ENCODE assay signal across 10 mouse cellular contexts in genomic region chr10:42634122-42634720, GRCm38 (mm10). TPM values are rescaled to one million over a fixed set of nuclear protein-coding genes. Genes with fewer than 3 reads are reported as not detected.
DNase-seq lines count a peak whose midpoint lies in the region; ATAC-seq and TF ChIP-seq lines count a peak whose summit lies in the region.
"Had no signal": no experiment of that assay in that cellular context is flagged by ENCODE, and none has a peak within 500 bp of the region (broad histone marks: within the 10 kb centered on the region; RNA-seq: fewer than 3 reads in every experiment).

No protein-coding gene starts in this region.

- no peak overlapping the region for H3K27ac ChIP-seq in kidney, embryonic 16.5 days (ENCODE audit: low read length)
- no peak overlapping the region for H3K27ac ChIP-seq in embryonic facial prominence, embryonic 14.5 days (replicated peaks; ENCODE audit: low read depth, low read length)
- H3K27ac ChIP-seq in liver, embryonic 15.5 days (replicated peaks): no peak overlapping the region
- H3K27ac ChIP-seq in hindbrain, postnatal 0 days: no peak overlapping the region

- peaks cover 86% of the 10 kb centered on the region for H3K27me3 ChIP-seq in kidney, embryonic 16.5 days (ENCODE audit: insufficient read depth, low read length)
- peaks cover 96% of the 10 kb centered on the region for H3K27me3 ChIP-seq in embryonic facial prominence, embryonic 14.5 days (replicated peaks; ENCODE audit: control insufficient read depth, insufficient read depth, low read length)
- peaks cover 94% of the 10 kb centered on the region for H3K27me3 ChIP-seq in liver, embryonic 15.5 days
- H3K27me3 ChIP-seq in hindbrain, postnatal 0 days (ENCODE audit: insufficient read depth, low read length): peaks cover 67% of the 10 kb centered on the region

- H3K4me2 ChIP-seq in kidney, embryonic 16.5 days (replicated peaks; ENCODE audit: low read depth, low read length): no peak overlapping the region
- no peak overlapping the region for H3K4me2 ChIP-seq in embryonic facial prominence, embryonic 14.5 days (ENCODE audit: low read depth, low read length)
- 0 out of 2 replicates have a peak overlapping the region, but pooled peaks have one; percentile 71 for H3K4me2 ChIP-seq in liver, embryonic 15.5 days
- H3K4me2 ChIP-seq in hindbrain, postnatal 0 days (ENCODE audit: low read depth, low read length): no peak overlapping the region

- H3K36me3 ChIP-seq in kidney, embryonic 16.5 days (ENCODE audit: insufficient read depth, low read length): no peaks in the 10 kb centered on the region
- H3K36me3 ChIP-seq in embryonic facial prominence, embryonic 14.5 days (ENCODE audit: control insufficient read depth, insufficient read depth, low read length): no peaks in the 10 kb centered on the region
- no peaks in the 10 kb centered on the region for H3K36me3 ChIP-seq in liver, embryonic 15.5 days (replicated peaks)
- H3K36me3 ChIP-seq in hindbrain, postnatal 0 days (ENCODE audit: insufficient read depth, low read length): no peaks in the 10 kb centered on the region

- ATAC-seq in kidney, embryonic 16.5 days (ENCODE audit: low FRiP score, low TSS enrichment): no peak
- ATAC-seq in embryonic facial prominence, embryonic 14.5 days (ENCODE audit: low read depth): 0 out of 2 replicates have a peak, but pooled peaks have one; percentile 7
- no peak for ATAC-seq in liver, embryonic 15.5 days (ENCODE audit: insufficient read depth)
- ATAC-seq in erythroid progenitor cell, adult 5-6 weeks (replicated peaks; ENCODE audit: low FRiP score, poor library complexity, severe bottlenecking): no peak
- ATAC-seq in frontal cortex, adult (ENCODE audit: low TSS enrichment): no peak
- ATAC-seq in hindbrain, postnatal 0 days: no peak

- no peaks in the 10 kb centered on the region for H3K9me3 ChIP-seq in kidney, embryonic 16.5 days (ENCODE audit: low read length)
- no peaks in the 10 kb centered on the region for H3K9me3 ChIP-seq in embryonic facial prominence, embryonic 14.5 days (ENCODE audit: control insufficient read depth, low read length)
- no peaks in the 10 kb centered on the region for H3K9me3 ChIP-seq in liver, embryonic 15.5 days (replicated peaks)
- no peaks in the 10 kb centered on the region for H3K9me3 ChIP-seq in hindbrain, postnatal 0 days (ENCODE audit: low read length)

- no peak overlapping the region for H3K9ac ChIP-seq in kidney, embryonic 16.5 days (replicated peaks; ENCODE audit: low read length)
- no peak overlapping the region for H3K9ac ChIP-seq in embryonic facial prominence, embryonic 14.5 days (ENCODE audit: low read depth, low read length)
- H3K9ac ChIP-seq in liver, embryonic 15.5 days: no peak overlapping the region
- no peak overlapping the region for H3K9ac ChIP-seq in hindbrain, postnatal 0 days (replicated peaks; ENCODE audit: low read length)

- no peak for TF ChIP-seq CTCF in brain, embryonic 14.5 days (IDR thresholded peaks at IDR 0.05; ENCODE audit: borderline replicate concordance, extremely low read depth, insufficient read depth, insufficient read length)
- no peak for TF ChIP-seq CTCF in hindbrain, postnatal 0 days (IDR thresholded peaks at IDR 0.05; ENCODE audit: low read depth)

- peak; percentile 5 for DNase-seq in kidney, adult 18-20 months
- DNase-seq in brain, embryonic 14.5 days (ENCODE audit: low read depth): peak; percentile 78
- no peak for DNase-seq in embryonic facial prominence, embryonic 14.5 days (ENCODE audit: low spot score)
- DNase-seq in hindbrain, postnatal 0 days (ENCODE audit: low spot score): no peak
- DNase-seq: gastrocnemius, postnatal 10 days had no signal

- 1% methylated on average over 8 of the region's 8 CpGs for whole genome bisulfite sequencing in kidney, embryonic 16.5 days
- WGBS in embryonic facial prominence, embryonic 14.5 days: 3% methylated on average over 8 of the region's 8 CpGs
- 2% methylated on average over 8 of the region's 8 CpGs for WGBS in liver, embryonic 15.5 days (ENCODE audit: insufficient replicate concordance)
- under 1% methylated on average over 8 of the region's 8 CpGs for WGBS in hindbrain, postnatal 0 days

- TF ChIP-seq POLR2A in brain, embryonic 14.5 days (IDR thresholded peaks at IDR 0.05; ENCODE audit: borderline replicate concordance, extremely low read depth, insufficient read depth, insufficient read length, poor library complexity, severe bottlenecking): no peak

- H3K4me1 ChIP-seq in kidney, embryonic 16.5 days (ENCODE audit: insufficient read depth, low read length): peaks cover 24% of the 10 kb centered on the region
- peaks cover 8% of the 10 kb centered on the region; the same call in 1 of the 2 replicates for H3K4me1 ChIP-seq in embryonic facial prominence, embryonic 14.5 days (ENCODE audit: control insufficient read depth, insufficient read depth, low read length)
- H3K4me1 ChIP-seq in liver, embryonic 15.5 days (replicated peaks): peaks cover 42% of the 10 kb centered on the region
- H3K4me1 ChIP-seq in hindbrain, postnatal 0 days (ENCODE audit: insufficient read depth, low read length): peaks cover 6% of the 10 kb centered on the region; the same call in 1 of the 2 replicates

- no peak overlapping the region for H3K4me3 ChIP-seq in kidney, embryonic 16.5 days (ENCODE audit: low read length)
- no peak overlapping the region for H3K4me3 ChIP-seq in embryonic facial prominence, embryonic 14.5 days (ENCODE audit: low read depth, low read length)
- peak overlapping the region; percentile 52 for H3K4me3 ChIP-seq in liver, embryonic 15.5 days (replicated peaks)
- H3K4me3 ChIP-seq in hindbrain, postnatal 0 days (ENCODE audit: low read length): no peak overlapping the region

RNA-seq across cellular contexts. Expression of gene Ostm1, which starts 50.6 kb away (rescaled TPM):
- 18.2 and 18.5 TPM in 2 replicates for polyA plus RNA-seq in kidney, embryonic 16.5 days (2015; fragmentation: Nextera tagmentation; extraction: Ambion mirVana)
- polyA plus RNA-seq in brain, embryonic 14.5 days (2012; rRNA removed): 29.2 and 37.4 TPM in 2 replicates
- polyA plus RNA-seq in embryonic facial prominence, embryonic 14.5 days (2014; fragmentation: Nextera tagmentation; extraction: Ambion mirVana): 13.0 and 13.8 TPM in 2 replicates
- polyA plus RNA-seq in liver, embryonic 15.5 days (2015; fragmentation: Nextera tagmentation; extraction: Ambion mirVana): 12.0 and 12.2 TPM in 2 replicates
- 7.9 and 15.5 TPM in 2 replicates for total RNA-seq in erythroid progenitor cell, adult 5-6 weeks (2015; ENCODE audit: low replicate concordance)
- 18.5 and 22.8 TPM in 2 replicates for total RNA-seq in erythroid progenitor cell, adult 5-6 weeks (2017; ENCODE audit: low replicate concordance)
- 37.0 and 43.1 TPM in 2 replicates for total RNA-seq in hindbrain, postnatal 0 days (2014; rRNA removed)
- 36.8 and 39.2 TPM in 2 replicates for polyA plus RNA-seq in hindbrain, postnatal 0 days (2015; fragmentation: Nextera tagmentation; extraction: Ambion mirVana)

RNA-seq across cellular contexts. Expression of gene Nr2e1, which starts 50.8 kb away (rescaled TPM):
- polyA plus RNA-seq in kidney, embryonic 16.5 days (2015; fragmentation: Nextera tagmentation; extraction: Ambion mirVana): 0.14 TPM in 1 of 2 replicates, not detected in the other
- 14.6 and 34.7 TPM in 2 replicates for polyA plus RNA-seq in brain, embryonic 14.5 days (2012; rRNA removed)
- polyA plus RNA-seq in embryonic facial prominence, embryonic 14.5 days (2014; fragmentation: Nextera tagmentation; extraction: Ambion mirVana): 1.4 and 1.8 TPM in 2 replicates
- polyA plus RNA-seq in liver, embryonic 15.5 days (2015; fragmentation: Nextera tagmentation; extraction: Ambion mirVana): not detected in 2 replicates
- not detected in 2 replicates for total RNA-seq in erythroid progenitor cell, adult 5-6 weeks (2015; ENCODE audit: low replicate concordance)
- total RNA-seq in erythroid progenitor cell, adult 5-6 weeks (2017; ENCODE audit: low replicate concordance): not detected in 2 replicates
- 0.10 TPM in 1 of 2 replicates, not detected in the other for total RNA-seq in hindbrain, postnatal 0 days (2014; rRNA removed)
- polyA plus RNA-seq in hindbrain, postnatal 0 days (2015; fragmentation: Nextera tagmentation; extraction: Ambion mirVana): not detected in 2 replicates
- total RNA-seq: gastrocnemius, postnatal 10 days had no signal
- polyA plus RNA-seq: intestine, embryonic 14.5 days had no signal

Comparison
In these comparisons a context has a peak if more than half of its experiments do, and no peak if none do; other contexts are left out.
1. DNase-seq: peak in kidney, adult 18-20 months (single experiment) and brain, embryonic 14.5 days (single experiment); none in embryonic facial prominence, embryonic 14.5 days (single experiment) and hindbrain, postnatal 0 days (single experiment).